Mouse (Mus musculus) lung, embryonic 14.5 days (tissue): ENCODE results near the gene Gins3. TPM values are rescaled to one million over a fixed set of nuclear protein-coding genes. Genes with fewer than 3 reads are reported as not detected.

ENCODE experiments used
- ATAC-seq: fragments of 200-750 bp; cut with Nextera tagmentation; 2 replicates; pipeline ENCODE4 v1.8.0; 2017; ENCODE audit warnings: mild to moderate bottlenecking, moderate TSS enrichment, moderate library complexity; ENCODE audit not compliant: insufficient read depth
- DNase-seq: peaks from one replicate; pipeline ENCODE4 v3.0.0-alpha.2; 2015
- H3K27ac ChIP-seq: fragments of 300-500 bp; sonication (generic); 2 replicates; pipeline ENCODE4 v1.5.1; 2014; ENCODE audit warnings: low read depth, mild to moderate bottlenecking, moderate library complexity
- H3K27me3 ChIP-seq: fragments of 300-500 bp; sonication (generic); 2 replicates; pipeline ENCODE4 v1.6.1; 2014; ENCODE audit warnings: low read length, control low read depth; ENCODE audit not compliant: insufficient read depth
- H3K36me3 ChIP-seq: fragments of 300-500 bp; sonication (generic); 2 replicates; pipeline ENCODE4 v1.6.1; 2014; ENCODE audit warnings: control low read depth; ENCODE audit not compliant: insufficient read depth
- H3K4me1 ChIP-seq: fragments of 300-500 bp; sonication (generic); 2 replicates; pipeline ENCODE4 v1.6.1; 2014; ENCODE audit warnings: antibody characterized with exemption, control low read depth; ENCODE audit not compliant: insufficient read depth
- H3K4me2 ChIP-seq: fragments of 300-500 bp; sonication (generic); 2 replicates; pipeline ENCODE4 v1.6.1; 2014; ENCODE audit warnings: mild to moderate bottlenecking
- H3K4me3 ChIP-seq: fragments of 300-500 bp; sonication (generic); 2 replicates; pipeline ENCODE4 v1.5.1; 2014; ENCODE audit warnings: low read depth, low read length
- H3K9ac ChIP-seq: fragments of 300-500 bp; sonication (generic); 2 replicates; pipeline ENCODE4 v1.6.1; 2014
- H3K9me3 ChIP-seq: fragments of 300-500 bp; sonication (generic); 2 replicates; pipeline ENCODE4 v1.6.1; 2016; ENCODE audit warnings: low read depth, low read length, control low read depth
- CTCF ChIP-seq: IDR thresholded peaks from 2 replicates; pipeline ENCODE4 v1.5.1; 2016; ENCODE audit warnings: antibody characterized with exemption, low read depth
- WGBS: fragments of 180-500 bp; shearing (Covaris S2); extraction: QIAGEN DNeasy Blood & Tissue Kit; methylation state at CpG from one replicate; pipeline ENCODE4 v1.1.7; 2014; 5-methylcytosine and 5-hydroxymethylcytosine counted together
- polyA plus RNA-seq: library from polyadenylated mRNA; unstranded; fragments of >200 nt; fragmentation: Nextera tagmentation; extraction: Ambion mirVana; gene quantifications from 2 replicates; pipeline ENCODE4 v1.2.1, GENCODE M21; 2014

The Gins3 gene
- polyA plus RNA-seq = 26.5 and 31.6 TPM in 2 replicates

GRCm38 (mm10) chr8:95633262-95634062 is at the start of gene Gins3:
Gene Gins3, plus strand, starts transcription at chr8:95633453.
- peak within 1 kb of the TSS; percentile 63 for H3K27ac ChIP-seq
- peak; percentile 98 for DNase-seq
- WGBS = under 1% methylated on average over 52 of the region's 52 CpGs

DNA sequence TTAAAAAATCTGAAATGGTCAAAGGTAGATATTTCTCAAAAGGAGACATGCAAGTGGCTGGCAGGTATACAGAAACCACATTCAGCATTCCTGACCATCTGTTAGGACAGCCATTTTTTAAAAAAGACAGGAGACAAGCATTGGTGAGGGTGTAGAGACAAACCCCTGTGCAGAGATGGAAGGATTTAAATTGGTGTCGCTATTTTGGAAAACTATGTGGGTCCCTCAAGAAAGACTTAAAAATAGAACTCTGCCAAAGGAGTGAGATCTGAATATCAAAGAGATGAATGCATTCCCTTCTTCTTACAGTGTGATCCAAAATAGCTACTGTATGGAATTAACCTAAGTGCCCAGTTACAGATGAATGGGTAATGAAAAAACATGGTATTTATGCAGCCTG is 45.9 kb upstream of the Gins3 start:
- no peaks in the 10 kb centered on the region for H3K27me3 ChIP-seq
- no peak for DNase-seq
- no peak overlapping the region for H3K4me2 ChIP-seq
- no peaks in the 10 kb centered on the region for H3K9me3 ChIP-seq
- no peak for TF ChIP-seq CTCF
- no peaks in the 10 kb centered on the region for H3K36me3 ChIP-seq
- H3K4me3 ChIP-seq = no peak overlapping the region
- H3K9ac ChIP-seq = no peak overlapping the region
- 76% methylated on average over 1 of the region's 1 CpGs for WGBS
- ATAC-seq = no peak
- H3K27ac ChIP-seq = no peak overlapping the region
- no peaks in the 10 kb centered on the region for H3K4me1 ChIP-seq

More at GRCm38 (mm10) chr8:95633262-95634062, at the start of gene Gins3:
- H3K4me2 ChIP-seq = peak within 1 kb of the TSS; percentile 75
- TF ChIP-seq CTCF = no peak
- H3K4me1 ChIP-seq = no peaks in the 10 kb centered on the region
- no peaks in the 10 kb centered on the region for H3K9me3 ChIP-seq
- ATAC-seq = peak; percentile 96
- H3K9ac ChIP-seq = peak within 1 kb of the TSS; percentile 79
- H3K4me3 ChIP-seq = peak within 1 kb of the TSS; percentile 87
- no peaks in the 10 kb centered on the region for H3K27me3 ChIP-seq
- H3K36me3 ChIP-seq = peaks cover 6% of the 10 kb centered on the region; the same call in 1 of the 2 replicates

- no peak for ATAC-seq
- Histone ChIP-seq H3K4me3 (no peak overlapping the region), H3K27ac (no peak overlapping the region), H3K4me1 (no peaks in the 10 kb centered on the region), H3K36me3 (no peaks in the 10 kb centered on the region), H3K9ac (no peak overlapping the region), H3K4me2 (no peak overlapping the region), H3K27me3 (no peaks in the 10 kb centered on the region), H3K9me3 (no peaks in the 10 kb centered on the region)
- 0 out of 2 replicates have a peak, but pooled peaks have one; percentile 21 for TF ChIP-seq CTCF
- WGBS = 58% methylated on average over 10 of the region's 10 CpGs
- DNase-seq = no peak
Measured at GRCm38 (mm10) chr8:95589282-95589681, 44.0 kb upstream of the Gins3 start.

- WGBS = 72% methylated on average over 4 of the region's 4 CpGs
- TF ChIP-seq CTCF = no peak
- H3K4me2 ChIP-seq = no peak overlapping the region
Measured at GRCm38 (mm10) chr8:95590539-95590938, 42.7 kb upstream of the Gins3 start.

DNA sequence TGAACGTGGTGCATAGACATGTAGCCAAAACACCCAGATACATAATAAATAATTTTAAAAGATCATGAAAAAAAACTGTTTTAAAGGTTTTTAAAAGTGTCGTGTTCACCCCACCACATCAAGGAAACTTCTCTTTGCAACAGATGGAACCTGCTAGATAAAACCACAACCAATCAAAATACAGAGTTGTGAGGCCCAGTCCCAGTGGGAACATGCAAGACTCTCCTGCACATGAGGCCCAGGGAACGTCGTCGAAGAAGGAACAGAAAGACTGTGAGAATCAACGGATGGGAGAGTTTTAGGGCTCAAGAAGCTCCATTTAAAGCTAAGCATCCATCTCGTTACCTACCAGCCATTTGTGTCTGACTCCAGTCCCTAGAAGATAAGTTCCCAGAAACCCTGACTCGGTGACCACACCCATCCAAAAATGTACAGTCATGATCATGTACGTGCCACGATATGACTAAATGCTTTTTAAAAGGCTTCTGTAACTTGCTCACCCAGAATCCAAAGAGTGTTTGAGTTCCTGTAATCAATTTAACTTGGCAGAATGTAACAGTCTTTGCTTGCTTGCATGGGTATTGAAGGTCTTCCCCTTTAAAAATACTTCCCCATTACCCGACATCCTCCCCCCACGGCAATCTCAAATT is 41.0 kb upstream of the Gins3 start:
- WGBS = 79% methylated on average over 12 of the region's 12 CpGs
- H3K4me1 ChIP-seq = no peaks in the 10 kb centered on the region
- no peak for ATAC-seq
- DNase-seq = no peak
- no peak overlapping the region for H3K27ac ChIP-seq
- H3K36me3 ChIP-seq = no peaks in the 10 kb centered on the region
- no peak for TF ChIP-seq CTCF
- H3K27me3 ChIP-seq = no peaks in the 10 kb centered on the region
- H3K9ac ChIP-seq = no peak overlapping the region
- no peaks in the 10 kb centered on the region for H3K9me3 ChIP-seq
- no peak overlapping the region for H3K4me3 ChIP-seq
- no peak overlapping the region for H3K4me2 ChIP-seq

More at GRCm38 (mm10) chr8:95590539-95590938, 42.7 kb upstream of the Gins3 start:
- DNase-seq (no peak), ATAC-seq (no peak)
- Histone ChIP-seq H3K27ac (no peak overlapping the region), H3K36me3 (no peaks in the 10 kb centered on the region), H3K4me1 (no peaks in the 10 kb centered on the region), H3K9ac (no peak overlapping the region), H3K4me3 (no peak overlapping the region), H3K9me3 (no peaks in the 10 kb centered on the region), H3K27me3 (no peaks in the 10 kb centered on the region)

DNA sequence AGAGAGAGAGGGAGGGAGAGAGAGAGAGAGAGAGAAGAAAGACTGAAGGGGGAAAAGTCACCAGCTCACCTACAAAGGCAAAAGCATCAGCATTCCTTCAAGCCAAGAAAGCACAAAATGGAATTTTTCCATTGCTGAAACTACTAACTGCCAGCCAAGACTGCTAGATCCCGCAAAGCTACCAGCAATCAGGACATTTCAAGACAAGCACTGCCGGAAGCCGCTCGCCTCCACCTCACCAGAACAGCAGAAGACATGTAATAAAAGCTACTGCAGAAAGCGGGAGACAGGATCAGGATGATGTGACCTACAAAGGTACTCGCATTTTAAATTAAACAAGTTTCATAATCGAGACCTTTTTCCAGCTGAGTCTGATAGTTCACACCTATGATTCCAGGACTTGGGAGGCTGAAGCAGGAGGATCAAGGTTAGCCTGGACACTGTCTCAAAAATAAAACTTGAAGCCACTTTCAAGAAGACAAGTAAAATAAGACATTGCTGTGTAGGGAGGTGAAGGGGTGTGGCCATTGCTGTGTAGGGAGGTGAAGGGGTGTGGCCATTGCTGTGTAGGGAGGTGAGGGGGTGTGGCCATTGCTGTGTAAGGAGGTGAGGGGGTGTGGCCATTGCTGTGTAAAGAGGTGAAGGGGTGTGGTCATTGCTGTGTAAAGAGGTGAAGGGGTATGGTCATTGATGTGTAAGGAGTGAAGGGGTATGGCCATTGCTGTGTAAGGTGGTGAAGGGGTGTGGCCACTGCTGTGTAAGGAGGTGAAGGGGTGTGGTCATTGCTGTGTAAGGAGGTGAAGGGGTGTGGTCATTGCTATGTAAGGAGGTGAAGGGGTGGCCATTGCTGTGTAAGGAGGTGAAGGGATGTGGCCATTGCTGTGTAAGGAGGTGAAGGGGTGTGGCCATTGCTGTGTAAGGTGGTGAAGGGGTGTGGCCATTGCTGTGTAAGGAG is 39.5 kb upstream of the Gins3 start:
- Histone ChIP-seq H3K4me3 (no peak overlapping the region), H3K27me3 (no peaks in the 10 kb centered on the region), H3K9me3 (no peaks in the 10 kb centered on the region), H3K4me2 (no peak overlapping the region), H3K27ac (no peak overlapping the region), H3K9ac (no peak overlapping the region), H3K36me3 (no peaks in the 10 kb centered on the region), H3K4me1 (no peaks in the 10 kb centered on the region)
- TF ChIP-seq CTCF = no peak
- 81% methylated on average over 7 of the region's 7 CpGs for WGBS
- ATAC-seq (no peak), DNase-seq (no peak)
